Mouse (Mus musculus): Measurements from ENCODE around the gene Ctbs. TPM values are rescaled to one million over a fixed set of nuclear protein-coding genes. Genes with fewer than 3 reads are reported as not detected.

The Ctbs gene
- total RNA-seq, 4 experiments from 2014 or later = 10.0 to 15.2 (median 12.8) TPM

DNA sequence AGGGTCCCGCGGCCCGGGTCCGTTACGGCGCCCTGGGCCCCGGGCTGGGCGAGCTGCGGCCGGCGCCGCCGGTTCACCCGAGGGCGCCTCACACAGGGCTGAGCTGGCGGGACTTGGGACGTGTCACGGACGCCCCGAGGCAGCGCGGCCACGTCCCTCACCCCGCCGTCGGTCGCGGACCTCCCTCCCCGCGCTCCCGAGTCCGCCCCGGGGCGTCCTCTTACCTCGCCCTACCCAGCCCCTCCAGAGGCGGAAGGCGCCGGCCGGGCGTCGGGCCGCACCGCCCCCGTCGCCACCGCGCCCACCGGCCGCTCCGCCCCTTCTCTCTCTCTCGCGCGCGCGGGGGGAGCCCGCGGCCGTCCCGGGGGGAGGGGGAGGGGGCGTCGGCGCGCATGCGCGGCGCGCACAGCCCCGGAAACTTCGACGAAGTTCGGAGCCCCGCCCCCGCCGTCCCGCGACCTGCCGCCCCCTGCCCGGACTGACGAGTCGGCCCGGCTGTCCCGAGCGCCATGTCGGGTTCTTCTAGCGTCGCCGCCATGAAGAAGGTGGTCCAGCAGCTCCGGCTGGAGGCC lies 49.9 kb downstream of the Ctbs start, which contains the start of the genes Spata1 and Gng5:
TSS of gene Spata1 (minus strand) at position 323 of the 572 bp plus-strand sequence.
TSS of gene Gng5 (plus strand) at position 377 of the 572 bp plus-strand sequence.
- DNase-seq = peak; percentile 85

DNA sequence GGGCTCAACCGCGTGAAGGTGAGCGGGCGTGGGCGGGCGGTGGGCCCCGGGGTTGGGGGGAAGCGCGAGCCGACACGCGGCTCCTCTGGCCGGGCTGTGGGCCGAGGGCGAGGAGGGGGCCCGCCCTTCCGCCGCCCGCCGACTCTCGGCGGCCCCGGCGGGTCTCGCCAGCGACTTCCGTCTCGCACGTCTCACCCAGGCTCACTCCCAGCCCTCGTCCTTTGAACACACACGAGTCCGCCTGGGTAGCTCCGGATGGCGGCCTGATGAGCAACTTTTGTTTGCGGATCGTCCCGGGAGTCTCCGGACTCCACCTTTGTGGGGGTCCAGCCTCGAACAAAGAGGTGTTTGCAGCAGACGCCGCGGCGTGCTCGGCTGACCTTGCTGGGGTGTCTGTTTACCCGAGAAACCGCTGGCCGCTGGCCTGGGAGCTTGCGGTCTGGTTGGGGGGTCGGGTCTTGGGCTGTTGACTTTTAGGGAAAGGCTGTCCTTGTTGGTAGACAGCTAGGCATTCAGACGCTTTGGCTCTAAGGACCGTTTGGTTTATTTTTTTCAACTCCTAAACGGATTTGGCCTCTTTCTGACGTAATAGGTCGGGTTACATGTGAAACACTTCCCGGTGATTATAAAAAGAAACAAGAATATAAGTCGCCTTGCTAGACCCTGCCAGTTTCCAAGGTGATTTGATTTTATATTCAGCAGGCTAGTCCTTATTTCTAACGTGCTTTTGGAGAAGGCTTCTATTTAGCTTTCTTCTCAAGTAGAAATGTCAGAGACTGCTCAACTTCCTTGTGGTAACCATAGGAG lies 50.6 kb downstream of the Ctbs start:
- peak; percentile 54 for DNase-seq

DNA sequence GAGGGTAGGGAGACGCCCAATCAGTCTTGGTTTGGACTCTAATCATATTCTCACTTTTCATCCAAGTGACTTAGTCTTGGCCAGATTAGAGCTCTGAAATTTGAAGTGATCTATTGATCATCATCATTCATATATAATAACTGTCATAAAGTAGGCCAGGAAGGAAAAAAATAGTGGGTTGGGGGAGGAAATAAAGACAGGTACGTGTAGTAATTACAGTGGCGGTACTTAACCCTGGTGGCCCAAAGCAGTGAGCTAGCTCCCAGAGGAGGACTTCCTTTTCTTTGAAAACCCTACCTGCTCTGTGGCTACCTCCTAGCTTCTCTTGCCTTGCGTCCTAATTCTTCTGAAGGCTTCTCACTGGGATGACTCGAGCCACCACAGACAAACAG lies 51.2 kb downstream of the Ctbs start:
- no peak for DNase-seq

DNA sequence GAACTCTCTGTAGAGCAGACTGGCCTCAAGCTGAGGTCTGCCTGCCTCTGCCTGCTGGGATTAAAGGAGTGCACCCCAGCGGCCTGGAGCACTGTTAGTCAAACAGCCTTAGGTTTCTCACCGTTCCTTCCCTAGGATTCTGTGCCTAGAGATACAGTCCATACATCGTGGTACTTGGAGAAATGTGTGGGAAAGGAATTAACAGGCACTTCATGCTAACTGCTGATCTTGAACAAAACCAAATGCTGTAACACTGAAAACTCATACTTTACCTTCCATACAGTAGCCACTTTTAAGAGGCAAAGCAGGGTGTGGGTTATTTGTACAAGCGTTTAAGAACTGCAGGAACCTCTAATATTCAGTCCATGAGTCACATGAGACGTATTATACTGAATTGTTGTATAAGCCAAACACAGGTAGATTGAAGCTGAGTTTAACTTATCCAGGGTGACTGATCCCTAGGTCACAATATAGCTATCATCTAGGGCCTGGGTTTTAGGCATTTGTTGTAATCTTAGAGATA lies 52.1 kb downstream of the Ctbs start:
- DNase-seq = no peak

DNA sequence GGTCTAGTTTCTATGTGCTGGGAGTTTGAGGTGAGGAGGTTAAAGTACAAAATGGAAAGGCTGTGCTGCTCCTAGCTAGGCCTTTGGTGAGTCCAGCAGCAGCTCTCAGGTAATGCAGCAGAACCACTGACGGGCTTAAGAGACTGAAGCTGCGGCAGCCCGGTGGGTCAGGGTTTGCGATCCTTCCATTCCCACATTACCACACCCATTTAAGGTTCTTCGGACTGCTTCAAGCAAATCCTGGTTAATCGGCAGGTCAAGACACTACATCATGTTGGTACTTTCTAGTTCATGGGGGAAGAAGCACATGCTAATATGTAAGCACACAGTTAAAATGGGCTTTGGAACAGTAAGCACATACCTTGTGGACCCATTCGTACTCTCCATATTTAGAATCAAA lies 57.1 kb downstream of the Ctbs start:
- no peak for DNase-seq

Other genes starting within 250 kb of the Ctbs start
- gene Lpar3, start 228.8 kb upstream of the Ctbs start, total RNA-seq (2022) = under 1 TPM in 3 of 4 experiments, not detected in 1; 0.19 to 0.32 (median 0.24) TPM
- gene Ssx2ip, start 45.2 kb upstream of the Ctbs start, total RNA-seq (2022) = 10 to 100 TPM in 2 of 4 experiments, 1 to 10 TPM in 2; 7.7 to 12.9 (median 10.8) TPM
- gene Spata1, start 50.0 kb downstream of the Ctbs start, total RNA-seq (2022) = 1 to 10 TPM; 1.2 to 4.7 (median 2.8) TPM
- gene Gng5, start 50.0 kb downstream of the Ctbs start, total RNA-seq (2022) = 100 to 1,000 TPM; 186 to 235 (median 206) TPM
- gene Rpf1, start 71.6 kb downstream of the Ctbs start, total RNA-seq (2022) = 10 to 100 TPM; 25.5 to 34.4 (median 31.9) TPM
- gene Uox, start 120.6 kb downstream of the Ctbs start, total RNA-seq (2022) = under 1 TPM in 2 of 4 experiments, not detected in 2; 0.23 to 0.70 TPM
- not detected for gene Dnase2b, start 165.8 kb downstream of the Ctbs start, total RNA-seq (2022)
- not detected for gene 4930503B20Rik, start 201.5 kb downstream of the Ctbs start, total RNA-seq (2022)
- 1 to 10 TPM in 1 of 4 experiments, under 1 TPM in 3; 0.42 to 1.3 (median 0.68) TPM for gene Samd13, start 235.8 kb downstream of the Ctbs start, total RNA-seq (2022)

Data from adrenal gland, adult 8-10 months (tissue).